Mouse (Mus musculus): Measurements from ENCODE around the gene Fezf1. TPM values are rescaled to one million over a fixed set of nuclear protein-coding genes. Genes with fewer than 3 reads are reported as not detected.

Gene Fezf1
- polyA plus RNA-seq (2014; fragmentation: Nextera tagmentation; extraction: Ambion mirVana), result not detected in 2 replicates

DNA sequence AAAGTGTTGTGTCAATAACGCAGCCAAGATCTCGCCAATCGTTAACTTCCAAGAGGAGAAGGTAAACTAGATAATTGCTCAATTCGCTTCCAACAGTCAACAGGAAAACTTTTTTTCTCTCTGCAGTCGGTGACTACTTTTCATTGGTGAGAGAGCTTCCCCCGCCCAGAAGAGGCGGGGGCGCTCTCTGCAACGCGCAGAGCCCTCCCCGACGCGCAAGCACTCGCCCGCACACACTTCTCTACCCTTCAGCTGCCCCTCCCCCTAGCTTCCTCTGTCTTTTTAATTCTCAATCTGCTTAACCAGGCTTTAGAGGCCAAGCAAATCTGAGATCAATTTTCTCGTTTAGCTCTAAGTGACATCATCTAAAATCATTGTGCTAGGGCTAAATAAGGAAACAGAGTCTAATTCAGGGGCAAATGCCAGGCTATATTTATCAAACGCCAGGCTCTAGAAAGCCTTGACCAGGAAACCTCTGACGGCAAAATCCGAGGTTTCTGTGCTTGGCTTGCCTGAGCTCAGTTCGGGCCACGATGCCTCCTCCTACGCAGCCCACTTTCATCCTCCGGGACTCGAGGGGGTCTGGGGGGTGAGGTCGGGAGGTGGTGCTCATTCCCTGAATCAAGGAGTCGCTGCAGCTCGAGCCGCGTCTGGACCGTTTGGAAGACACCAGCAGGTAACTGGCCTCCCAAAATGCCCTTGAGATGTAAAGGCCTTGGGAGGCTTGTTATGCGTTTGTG is at the start of gene Fezf1:
TSS of gene Fezf1 (minus strand) at position 50 of the 740 bp plus-strand sequence.
- H3K9me3 ChIP-seq (ENCODE audit: control insufficient read depth, low read length), result no peaks in the 10 kb centered on the region
- 0 out of 2 replicates have a peak, but pooled peaks cover 4% of the 10 kb centered on the region for H3K4me1 ChIP-seq (ENCODE audit: control insufficient read depth, insufficient read depth, low read length)
- DNase-seq (ENCODE audit: low spot score) (no peak), ATAC-seq (ENCODE audit: insufficient read depth, low FRiP score, low TSS enrichment) (no peak)
- H3K27me3 ChIP-seq (ENCODE audit: control insufficient read depth, insufficient read depth, low read length), result peaks cover 90% of the 10 kb centered on the region
- no peak within 1 kb of the TSS for H3K9ac ChIP-seq (ENCODE audit: low read length)
- peak within 1 kb of the TSS; percentile 29 for H3K4me3 ChIP-seq (ENCODE audit: low read depth, low read length)
- H3K36me3 ChIP-seq (ENCODE audit: control insufficient read depth, insufficient read depth, low read length), result no peaks in the 10 kb centered on the region
- WGBS, result 0% methylated on average over 31 of the region's 31 CpGs
- H3K4me2 ChIP-seq (ENCODE audit: low read depth), result peak within 1 kb of the TSS; percentile 55
- no peak within 1 kb of the TSS for H3K27ac ChIP-seq (ENCODE audit: low read depth, low read length)

DNA sequence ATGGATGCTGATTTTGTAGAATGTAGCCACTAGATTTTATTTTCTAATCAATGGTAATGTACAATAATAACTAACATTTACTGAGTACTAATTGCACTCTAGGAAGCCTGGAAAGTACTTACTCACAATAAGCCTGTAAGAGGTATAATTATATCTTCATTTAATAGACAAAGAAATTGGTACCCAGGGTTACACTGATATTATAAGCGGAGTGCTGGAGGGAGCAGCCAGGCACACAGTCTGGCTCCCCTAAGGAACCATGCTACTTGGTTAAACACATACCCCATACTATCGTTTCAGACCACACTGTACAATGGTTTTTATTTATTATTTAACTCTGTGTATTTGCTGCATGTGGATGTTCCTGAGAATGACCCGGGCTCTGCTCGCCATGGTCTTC is 46.5 kb upstream of the Fezf1 start:
- DNase-seq (ENCODE audit: low spot score) (no peak), ATAC-seq (ENCODE audit: insufficient read depth, low FRiP score, low TSS enrichment) (no peak)
- Histone ChIP-seq H3K27ac (ENCODE audit: low read depth, low read length) (no peak overlapping the region), H3K4me1 (ENCODE audit: control insufficient read depth, insufficient read depth, low read length) (no peaks in the 10 kb centered on the region), H3K4me2 (ENCODE audit: low read depth) (no peak overlapping the region), H3K27me3 (ENCODE audit: control insufficient read depth, insufficient read depth, low read length) (no peaks in the 10 kb centered on the region), H3K4me3 (ENCODE audit: low read depth, low read length) (no peak overlapping the region), H3K9ac (ENCODE audit: low read length) (no peak overlapping the region), H3K36me3 (ENCODE audit: control insufficient read depth, insufficient read depth, low read length) (no peaks in the 10 kb centered on the region), H3K9me3 (ENCODE audit: control insufficient read depth, low read length) (no peaks in the 10 kb centered on the region)
- WGBS, result 87% methylated on average over 4 of the region's 4 CpGs

DNA sequence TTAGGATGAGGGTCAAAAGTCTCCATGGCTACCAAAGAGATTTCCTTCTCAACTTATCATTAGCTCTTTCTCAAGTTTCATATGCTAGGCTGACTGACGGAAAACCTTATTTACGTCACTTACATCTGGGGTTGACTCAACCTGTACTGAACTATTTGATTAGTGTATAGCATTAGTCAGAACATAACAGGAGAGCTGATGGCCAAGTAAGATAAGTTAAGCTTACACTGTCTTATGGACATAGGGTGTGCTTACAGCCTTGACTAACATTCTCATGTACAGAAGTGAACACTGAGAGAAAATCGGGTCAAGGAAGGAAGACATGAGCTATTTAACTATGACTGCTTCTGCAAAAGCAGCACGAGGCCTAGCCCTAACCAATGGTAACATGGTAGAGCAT is 40.6 kb upstream of the Fezf1 start:
- Histone ChIP-seq H3K9ac (ENCODE audit: low read length) (no peak overlapping the region), H3K4me3 (ENCODE audit: low read depth, low read length) (no peak overlapping the region), H3K4me1 (ENCODE audit: control insufficient read depth, insufficient read depth, low read length) (no peaks in the 10 kb centered on the region), H3K27me3 (ENCODE audit: control insufficient read depth, insufficient read depth, low read length) (no peaks in the 10 kb centered on the region), H3K27ac (ENCODE audit: low read depth, low read length) (no peak overlapping the region), H3K36me3 (ENCODE audit: control insufficient read depth, insufficient read depth, low read length) (no peaks in the 10 kb centered on the region), H3K4me2 (ENCODE audit: low read depth) (no peak overlapping the region), H3K9me3 (ENCODE audit: control insufficient read depth, low read length) (no peaks in the 10 kb centered on the region)
- WGBS, result 88% methylated on average over 4 of the region's 4 CpGs
- no peak for DNase-seq (ENCODE audit: low spot score)
- no peak for ATAC-seq (ENCODE audit: insufficient read depth, low FRiP score, low TSS enrichment)

DNA sequence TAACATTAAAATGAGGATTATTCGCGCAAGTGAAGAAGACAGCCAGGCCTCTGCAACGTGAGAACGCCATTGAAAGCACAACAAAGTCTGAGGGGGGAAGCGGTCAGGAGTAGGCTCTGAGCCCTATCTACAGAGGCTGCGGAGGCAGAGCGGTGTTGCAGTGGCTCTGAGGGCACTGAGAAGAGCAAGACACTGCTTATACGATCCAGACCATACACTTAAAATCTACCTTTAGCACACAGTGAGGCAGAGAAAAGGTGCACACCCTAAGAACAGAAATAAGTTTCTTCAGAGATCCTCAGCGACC is 33.3 kb upstream of the Fezf1 start:
- 47% methylated on average over 9 of the region's 9 CpGs for WGBS
- ATAC-seq (ENCODE audit: insufficient read depth, low FRiP score, low TSS enrichment) (0 out of 2 replicates have a peak, but pooled peaks have one; percentile 25), DNase-seq (ENCODE audit: low spot score) (no peak)
- Histone ChIP-seq H3K4me2 (ENCODE audit: low read depth) (no peak overlapping the region), H3K27ac (ENCODE audit: low read depth, low read length) (no peak overlapping the region), H3K27me3 (ENCODE audit: control insufficient read depth, insufficient read depth, low read length) (no peaks in the 10 kb centered on the region; the same call in 1 of the 2 replicates), H3K4me1 (ENCODE audit: control insufficient read depth, insufficient read depth, low read length) (no peaks in the 10 kb centered on the region), H3K9me3 (ENCODE audit: control insufficient read depth, low read length) (no peaks in the 10 kb centered on the region), H3K4me3 (ENCODE audit: low read depth, low read length) (no peak overlapping the region), H3K36me3 (ENCODE audit: control insufficient read depth, insufficient read depth, low read length) (no peaks in the 10 kb centered on the region), H3K9ac (ENCODE audit: low read length) (no peak overlapping the region)

DNA sequence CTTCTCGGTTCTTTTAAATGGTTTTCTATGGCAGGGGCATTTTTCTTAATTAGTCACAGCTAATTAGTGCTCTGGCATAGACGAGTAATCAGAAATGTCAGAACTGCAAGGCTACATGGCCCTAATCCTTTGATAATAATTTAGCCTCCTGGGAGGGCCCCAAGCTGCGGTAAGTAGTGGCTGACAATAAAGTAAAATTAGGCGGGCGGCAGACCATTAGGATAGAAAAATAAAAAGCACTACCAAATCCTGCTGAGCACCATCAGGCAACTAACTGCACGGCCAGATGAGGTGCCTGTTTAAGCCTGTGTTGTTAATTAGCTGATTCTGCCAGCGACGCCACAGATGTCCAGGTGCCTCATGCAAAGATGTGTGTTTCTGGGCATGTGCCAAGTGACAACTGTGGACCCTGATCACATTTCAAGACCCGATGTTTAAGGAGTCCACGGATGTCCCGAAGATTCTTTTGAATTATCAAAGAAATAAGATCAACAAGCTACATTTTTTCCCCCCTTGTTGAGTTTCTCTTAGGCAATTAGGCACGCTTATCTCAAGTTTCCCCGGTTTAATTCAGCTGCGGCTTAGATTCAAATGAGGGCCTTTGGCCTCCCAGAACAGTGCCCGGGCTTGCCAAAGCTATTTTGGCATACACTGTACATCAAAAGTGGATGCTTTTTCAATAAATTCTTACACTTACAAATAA is 32.8 kb upstream of the Fezf1 start:
- Histone ChIP-seq H3K9ac (ENCODE audit: low read length) (no peak overlapping the region), H3K4me3 (ENCODE audit: low read depth, low read length) (no peak overlapping the region), H3K9me3 (ENCODE audit: control insufficient read depth, low read length) (no peaks in the 10 kb centered on the region), H3K27me3 (ENCODE audit: control insufficient read depth, insufficient read depth, low read length) (no peaks in the 10 kb centered on the region; the same call in 1 of the 2 replicates), H3K4me2 (ENCODE audit: low read depth) (no peak overlapping the region), H3K36me3 (ENCODE audit: control insufficient read depth, insufficient read depth, low read length) (no peaks in the 10 kb centered on the region), H3K27ac (ENCODE audit: low read depth, low read length) (no peak overlapping the region), H3K4me1 (ENCODE audit: control insufficient read depth, insufficient read depth, low read length) (no peaks in the 10 kb centered on the region)
- 25% methylated on average over 15 of the region's 15 CpGs for WGBS
- DNase-seq (ENCODE audit: low spot score), result peak; percentile 37
- peak; percentile 84 for ATAC-seq (ENCODE audit: insufficient read depth, low FRiP score, low TSS enrichment)

DNA sequence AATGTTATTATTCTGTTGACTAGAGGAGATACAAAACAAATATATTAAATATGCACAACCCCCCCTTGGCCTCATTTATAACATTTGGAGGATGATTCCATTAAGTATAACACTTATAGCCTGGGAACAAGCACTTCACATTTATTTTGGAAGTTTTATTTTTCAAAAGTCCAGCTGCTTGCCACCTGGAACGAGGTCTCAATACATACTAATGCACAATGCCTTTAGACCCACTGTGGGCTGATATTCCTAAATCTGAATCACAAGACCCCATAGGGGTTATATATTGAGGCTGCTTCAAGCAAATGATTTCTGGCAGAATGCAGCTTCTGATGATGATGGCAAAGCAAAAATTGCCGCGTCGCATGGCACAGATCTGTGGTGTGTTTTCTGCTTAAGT is 25.3 kb upstream of the Fezf1 start:
- H3K27ac ChIP-seq (ENCODE audit: low read depth, low read length), result no peak overlapping the region
- peak overlapping the region; percentile 3; the same call in 1 of the 2 replicates for H3K4me2 ChIP-seq (ENCODE audit: low read depth)
- WGBS, result 49% methylated on average over 4 of the region's 4 CpGs
- 0 out of 2 replicates have a peak, but pooled peaks cover 2% of the 10 kb centered on the region for H3K4me1 ChIP-seq (ENCODE audit: control insufficient read depth, insufficient read depth, low read length)
- DNase-seq (ENCODE audit: low spot score) (no peak), ATAC-seq (ENCODE audit: insufficient read depth, low FRiP score, low TSS enrichment) (peak; percentile 42)
- H3K9ac ChIP-seq (ENCODE audit: low read length), result no peak overlapping the region
- no peaks in the 10 kb centered on the region for H3K9me3 ChIP-seq (ENCODE audit: control insufficient read depth, low read length)
- H3K36me3 ChIP-seq (ENCODE audit: control insufficient read depth, insufficient read depth, low read length), result no peaks in the 10 kb centered on the region
- no peak overlapping the region for H3K4me3 ChIP-seq (ENCODE audit: low read depth, low read length)
- H3K27me3 ChIP-seq (ENCODE audit: control insufficient read depth, insufficient read depth, low read length), result no peaks in the 10 kb centered on the region; the same call in 1 of the 2 replicates

DNA sequence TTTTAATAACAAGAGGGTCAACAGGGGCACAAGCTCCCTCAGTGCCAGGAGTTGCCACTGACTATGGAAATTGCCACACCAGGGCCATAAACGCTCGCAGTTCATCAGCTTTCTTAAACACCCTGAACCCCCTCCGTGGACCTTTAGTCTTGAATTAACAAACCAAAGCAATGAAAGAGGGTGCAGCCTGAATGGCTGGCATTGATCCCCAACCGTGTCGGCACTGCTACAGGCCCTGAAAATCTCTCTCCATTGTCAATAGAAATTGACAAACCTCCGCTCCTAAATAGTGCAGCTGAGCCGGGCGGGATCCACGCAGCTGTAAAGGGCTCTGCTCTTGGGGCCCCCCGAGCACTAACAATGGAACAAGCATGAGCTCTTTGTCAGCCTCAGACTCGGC is 24.8 kb upstream of the Fezf1 start:
- H3K27ac ChIP-seq (ENCODE audit: low read depth, low read length), result no peak overlapping the region
- H3K9me3 ChIP-seq (ENCODE audit: control insufficient read depth, low read length), result no peaks in the 10 kb centered on the region
- WGBS, result 2% methylated on average over 11 of the region's 11 CpGs
- no peaks in the 10 kb centered on the region; the same call in 1 of the 2 replicates for H3K27me3 ChIP-seq (ENCODE audit: control insufficient read depth, insufficient read depth, low read length)
- H3K4me2 ChIP-seq (ENCODE audit: low read depth), result peak overlapping the region; percentile 3; the same call in 1 of the 2 replicates
- ATAC-seq (ENCODE audit: insufficient read depth, low FRiP score, low TSS enrichment) (peak; percentile 94), DNase-seq (ENCODE audit: low spot score) (peak; percentile 76)
- no peak overlapping the region for H3K9ac ChIP-seq (ENCODE audit: low read length)
- H3K36me3 ChIP-seq (ENCODE audit: control insufficient read depth, insufficient read depth, low read length), result no peaks in the 10 kb centered on the region
- no peak overlapping the region for H3K4me3 ChIP-seq (ENCODE audit: low read depth, low read length)
- H3K4me1 ChIP-seq (ENCODE audit: control insufficient read depth, insufficient read depth, low read length), result 0 out of 2 replicates have a peak, but pooled peaks cover 2% of the 10 kb centered on the region

DNA sequence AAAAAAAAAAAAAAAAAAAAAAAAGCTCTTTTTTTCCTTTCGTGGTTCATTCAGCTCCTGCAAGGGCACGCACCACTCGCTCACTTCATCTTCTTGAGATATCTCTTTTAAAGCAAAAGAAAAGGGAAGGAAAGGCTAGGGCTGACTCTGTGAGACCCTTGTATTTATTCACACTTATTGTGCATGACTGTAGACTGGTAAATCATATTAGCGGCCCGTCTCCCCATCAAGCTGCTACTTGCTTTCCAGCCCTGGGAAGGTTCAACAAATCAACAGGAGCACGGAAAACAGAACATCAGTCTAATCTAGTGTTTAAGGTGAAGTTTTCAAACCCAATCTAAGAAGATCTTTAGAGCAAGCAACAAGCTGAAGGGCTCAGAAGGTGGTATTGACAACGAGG is 24.4 kb upstream of the Fezf1 start:
- Histone ChIP-seq H3K36me3 (ENCODE audit: control insufficient read depth, insufficient read depth, low read length) (no peaks in the 10 kb centered on the region), H3K4me1 (ENCODE audit: control insufficient read depth, insufficient read depth, low read length) (0 out of 2 replicates have a peak, but pooled peaks cover 2% of the 10 kb centered on the region), H3K27me3 (ENCODE audit: control insufficient read depth, insufficient read depth, low read length) (0 out of 2 replicates have a peak, but pooled peaks cover 2% of the 10 kb centered on the region), H3K9ac (ENCODE audit: low read length) (no peak overlapping the region), H3K9me3 (ENCODE audit: control insufficient read depth, low read length) (no peaks in the 10 kb centered on the region), H3K27ac (ENCODE audit: low read depth, low read length) (no peak overlapping the region), H3K4me2 (ENCODE audit: low read depth) (peak overlapping the region; percentile 3; the same call in 1 of the 2 replicates), H3K4me3 (ENCODE audit: low read depth, low read length) (no peak overlapping the region)
- ATAC-seq (ENCODE audit: insufficient read depth, low FRiP score, low TSS enrichment) (peak; percentile 18), DNase-seq (ENCODE audit: low spot score) (no peak)
- whole genome bisulfite sequencing, result 8% methylated on average over 7 of the region's 7 CpGs
